Mouse (Mus musculus) liver, embryonic 14.5 days (tissue): ENCODE measurements around the gene Pole3. TPM values are rescaled to one million over a fixed set of nuclear protein-coding genes. Genes with fewer than 3 reads are reported as not detected.

Experiments
- ATAC-seq: fragments of 200-750 bp; cut with Nextera tagmentation; 2 replicates; pipeline ENCODE4 v1.8.0; 2017; ENCODE audit warnings: moderate number of reproducible peaks, mild to moderate bottlenecking, moderate library complexity; ENCODE audit not compliant: insufficient read depth
- DNase-seq, 3 experiments: peaks; one replicate each; pipeline ENCODE4 v3.0.0-alpha.2; 2012 to 2013; ENCODE audit warnings: low read depth in 3 of 3, low spot score in 3 of 3
- H3K27ac ChIP-seq: fragments of 300-500 bp; sonication (generic); 2 replicates; pipeline ENCODE4 v1.5.1; 2014; ENCODE audit warnings: moderate library complexity, mild to moderate bottlenecking, control low read depth, inconsistent platforms
- H3K27me3 ChIP-seq: fragments of 300-500 bp; sonication (generic); 2 replicates; pipeline ENCODE4 v1.6.1; 2014; ENCODE audit warnings: mild to moderate bottlenecking, low read length, moderate library complexity; ENCODE audit not compliant: control insufficient read depth, insufficient read depth
- H3K36me3 ChIP-seq: fragments of 300-500 bp; sonication (generic); replicated peaks from 2 replicates; pipeline ENCODE4 v1.6.1; 2014; ENCODE audit warnings: low read depth; ENCODE audit not compliant: control insufficient read depth, insufficient read depth
- H3K4me1 ChIP-seq, 2 experiments: fragments of 200-500 bp in 1 of 2; fragments of 300-500 bp in 1 of 2; sonication (generic) in 1 of 2; replicated peaks; 2 replicates each; pipeline ENCODE4 v1.6.1; 2012 to 2014; ENCODE audit warnings: antibody characterized with exemption in 1 of 2, inconsistent platforms in 1 of 2, low read length in 1 of 2; ENCODE audit not compliant: control insufficient read depth in 2 of 2, insufficient read depth in 2 of 2
- H3K4me2 ChIP-seq: fragments of 300-500 bp; sonication (generic); 2 replicates; pipeline ENCODE4 v1.6.1; 2014; ENCODE audit warnings: low read depth, mild to moderate bottlenecking, control low read depth, moderate library complexity
- H3K4me3 ChIP-seq, 2 experiments: fragments of 200-500 bp in 1 of 2; fragments of 300-500 bp in 1 of 2; sonication (generic) in 1 of 2; 2 replicates each; pipeline ENCODE4 v1.5.1; 2012 to 2014; ENCODE audit warnings: low read depth in 2 of 2, low read length in 2 of 2, mild to moderate bottlenecking in 2 of 2, control low read depth in 1 of 2, inconsistent platforms in 1 of 2, moderate library complexity in 1 of 2; ENCODE audit not compliant: insufficient read depth in 1 of 2
- H3K9ac ChIP-seq: fragments of 300-500 bp; sonication (generic); replicated peaks from 2 replicates; pipeline ENCODE4 v1.6.1; 2014; ENCODE audit warnings: mild to moderate bottlenecking, control low read depth, moderate library complexity
- H3K9me3 ChIP-seq: fragments of 300-500 bp; sonication (generic); 2 replicates; pipeline ENCODE4 v1.6.1; 2016; ENCODE audit warnings: low read length, mixed read lengths; ENCODE audit not compliant: control insufficient read depth
- CTCF ChIP-seq: IDR thresholded peaks from 2 replicates; pipeline ENCODE4 v1.5.1; 2016; ENCODE audit warnings: antibody characterized with exemption, low read depth, control low read depth
- EP300 ChIP-seq: IDR thresholded peaks from 2 replicates; pipeline ENCODE4 v1.6.1; 2016; ENCODE audit warnings: antibody characterized with exemption, low read depth
- WGBS: fragments of 180-500 bp; shearing (Covaris S2); extraction: QIAGEN DNeasy Blood & Tissue Kit; methylation state at CpG from one replicate; pipeline ENCODE4 v1.1.7; 2014; ENCODE audit not compliant: insufficient replicate concordance; 5-methylcytosine and 5-hydroxymethylcytosine counted together
- polyA plus RNA-seq, 2 experiments: library from polyadenylated mRNA; depleted of rRNA in 1 of 2; stranded (reverse) in 1 of 2; unstranded in 1 of 2; fragments of >200 nt; fragmentation: Nextera tagmentation in 1 of 2; extraction: Ambion mirVana in 1 of 2; gene quantifications; 2 replicates each; pipeline versions ENCODE4 v1.2.1 to v1.2.3; 2012 to 2014

The Pole3 gene
- polyA plus RNA-seq, 2 experiments, result 37.4 to 54.7 TPM

DNA sequence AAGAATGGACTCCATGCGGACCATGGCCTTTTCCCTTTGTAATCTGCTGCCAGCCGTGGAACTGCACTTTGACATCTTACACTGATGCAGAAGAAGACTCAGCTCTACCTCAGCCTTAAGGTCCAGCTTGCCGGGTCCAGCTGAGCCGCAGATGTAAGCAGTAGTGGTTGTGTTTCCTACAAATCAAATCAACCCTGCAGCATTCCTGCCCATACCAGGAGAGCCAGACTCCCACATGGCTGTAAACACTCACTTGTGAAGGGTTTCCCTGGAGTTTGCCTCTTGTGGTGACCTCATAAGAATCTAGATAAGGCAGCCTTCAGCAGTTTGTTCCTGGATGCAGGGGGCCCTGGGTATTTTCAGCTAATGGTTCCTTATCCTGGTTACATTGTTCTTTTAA is 41.7 kb upstream of the Pole3 start:
- TF ChIP-seq EP300 (no peak), CTCF (no peak)
- Histone ChIP-seq H3K4me2 (no peak overlapping the region), H3K36me3 (no peaks in the 10 kb centered on the region), H3K27ac (no peak overlapping the region), H3K9me3 (no peaks in the 10 kb centered on the region), H3K9ac (no peak overlapping the region), H3K27me3 (no peaks in the 10 kb centered on the region), H3K4me3 (no peak overlapping the region), H3K4me1 (no peaks in the 10 kb centered on the region)
- no peak for DNase-seq
- WGBS, result 58% methylated on average over 4 of the region's 4 CpGs
- ATAC-seq, result no peak

DNA sequence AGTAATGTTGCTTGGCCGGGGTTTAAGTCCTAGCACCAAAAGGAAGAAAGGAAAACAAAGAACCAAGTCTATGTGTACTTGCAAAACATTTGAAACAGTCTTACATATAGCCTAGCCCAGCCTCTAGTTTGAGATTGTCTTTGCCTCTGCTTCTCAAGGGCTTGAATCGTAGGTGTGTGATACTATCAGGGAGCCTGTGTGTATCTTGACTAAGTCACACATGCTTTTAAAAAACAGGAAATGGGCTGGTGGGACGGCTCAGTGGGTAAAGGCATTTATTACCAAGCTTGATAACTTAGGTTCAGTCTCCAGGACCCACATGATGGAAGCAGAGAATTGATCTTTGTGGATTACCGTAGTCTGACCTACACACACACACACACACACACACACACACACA is 37.1 kb upstream of the Pole3 start:
- H3K27ac ChIP-seq, result no peak overlapping the region
- no peak for ATAC-seq
- no peaks in the 10 kb centered on the region for H3K27me3 ChIP-seq
- TF ChIP-seq EP300, result no peak
- no peak for TF ChIP-seq CTCF
- WGBS, result 27% methylated on average over 4 of the region's 4 CpGs
- no peaks in the 10 kb centered on the region for H3K9me3 ChIP-seq
- H3K9ac ChIP-seq, result no peak overlapping the region
- no peak overlapping the region for H3K4me2 ChIP-seq
- no peak overlapping the region for H3K4me3 ChIP-seq
- H3K36me3 ChIP-seq, result no peaks in the 10 kb centered on the region
- H3K4me1 ChIP-seq, result no peaks in the 10 kb centered on the region
- DNase-seq, result no peak

DNA sequence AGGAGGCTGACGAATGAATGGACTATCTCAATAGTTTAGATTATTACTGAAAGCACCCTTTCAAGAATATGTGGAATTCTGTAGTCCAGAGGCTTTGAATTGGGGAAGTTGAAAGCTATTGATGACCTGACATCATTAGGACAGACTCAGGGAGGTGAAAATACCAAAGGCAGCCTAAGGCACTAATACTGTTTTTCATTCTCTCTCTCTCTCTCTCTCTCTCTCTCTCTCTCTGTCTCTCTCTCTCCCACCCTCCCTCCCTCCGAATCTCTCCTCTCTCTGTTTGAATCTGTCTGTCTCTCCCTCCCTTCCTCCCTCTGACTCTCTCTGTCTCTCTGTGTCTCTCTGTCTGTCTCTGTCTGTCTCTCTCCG is 36.7 kb upstream of the Pole3 start:
- Histone ChIP-seq H3K27me3 (no peaks in the 10 kb centered on the region), H3K9me3 (no peaks in the 10 kb centered on the region), H3K4me1 (no peaks in the 10 kb centered on the region), H3K4me2 (no peak overlapping the region), H3K27ac (no peak overlapping the region), H3K9ac (no peak overlapping the region), H3K4me3 (no peak overlapping the region), H3K36me3 (no peaks in the 10 kb centered on the region)
- no peak for TF ChIP-seq CTCF
- TF ChIP-seq EP300, result no peak
- WGBS, result 53% methylated on average over 3 of the region's 3 CpGs
- DNase-seq (no peak), ATAC-seq (no peak)

DNA sequence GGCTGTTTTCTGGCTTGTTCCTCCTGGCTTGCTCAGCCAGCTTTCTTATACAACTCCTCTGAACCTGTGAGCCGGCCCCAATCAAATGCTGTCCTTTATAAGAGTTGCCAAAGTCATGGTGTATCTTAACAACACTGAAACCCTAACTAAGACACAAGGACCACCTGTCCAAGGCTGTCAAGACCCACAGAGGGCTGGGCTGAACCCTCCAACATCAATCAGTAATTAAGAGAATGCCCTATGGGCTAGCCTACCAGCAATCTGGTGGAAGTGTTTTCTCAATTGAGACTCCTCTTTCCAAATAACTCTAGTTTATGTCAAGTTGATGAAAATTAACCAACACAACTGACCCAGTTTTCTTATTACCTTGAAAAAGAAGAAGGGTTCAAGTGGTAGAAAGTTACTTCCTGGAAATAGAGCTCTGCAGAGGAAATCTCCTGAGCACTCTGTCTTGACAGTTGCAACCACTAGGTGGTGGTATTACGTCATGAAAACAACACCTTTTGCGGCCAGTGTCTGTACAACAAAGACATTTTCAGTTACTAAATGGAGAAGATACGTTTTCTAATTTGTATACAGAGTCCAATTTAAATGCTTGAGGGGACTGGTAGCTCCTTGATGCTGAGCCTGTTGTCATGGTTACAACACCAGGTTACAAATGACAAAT is 36.2 kb upstream of the Pole3 start:
- H3K27ac ChIP-seq, result no peak overlapping the region
- ATAC-seq (no peak), DNase-seq (peak; percentile 49)
- H3K9ac ChIP-seq, result no peak overlapping the region
- WGBS, result 13% methylated on average over 4 of the region's 4 CpGs
- TF ChIP-seq CTCF (peak; percentile 70), EP300 (no peak)
- no peaks in the 10 kb centered on the region for H3K4me1 ChIP-seq
- no peak overlapping the region for H3K4me3 ChIP-seq
- H3K36me3 ChIP-seq, result no peaks in the 10 kb centered on the region
- no peaks in the 10 kb centered on the region for H3K27me3 ChIP-seq
- H3K4me2 ChIP-seq, result no peak overlapping the region
- H3K9me3 ChIP-seq, result no peaks in the 10 kb centered on the region

DNA sequence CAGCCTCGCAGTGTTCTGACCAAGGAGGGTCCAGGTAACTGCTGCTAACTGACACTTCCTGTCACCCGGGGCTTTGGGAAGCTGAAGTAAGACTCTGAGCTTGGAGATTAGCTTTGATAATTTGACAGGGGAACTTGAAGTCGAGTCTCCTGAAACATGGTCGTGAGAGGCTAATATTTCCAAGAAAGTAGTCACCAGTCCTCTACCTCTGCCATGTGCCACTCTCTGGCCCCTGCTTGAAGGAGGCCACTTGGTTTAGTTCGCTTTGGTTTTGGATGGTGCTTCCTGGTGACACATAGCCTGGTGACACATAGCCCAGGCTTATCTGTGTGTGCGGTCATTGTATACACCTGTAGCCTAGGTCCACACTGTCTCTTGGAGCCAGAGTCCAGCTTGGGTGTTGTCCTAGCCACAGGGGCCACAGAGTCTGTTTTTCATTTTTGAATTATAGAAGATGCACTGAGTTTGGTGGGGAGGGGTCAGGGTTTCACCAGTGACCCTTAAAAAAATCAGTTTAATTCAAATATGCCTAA is 35.0 kb upstream of the Pole3 start, which contains the start of gene Rgs3:
TSS of gene Rgs3 (plus strand) at position 51 of the 533 bp plus-strand sequence.
- Histone ChIP-seq H3K4me2 (no peak within 1 kb of the TSS), H3K36me3 (no peaks in the 10 kb centered on the region), H3K9ac (no peak within 1 kb of the TSS), H3K9me3 (no peaks in the 10 kb centered on the region), H3K4me1 (no peaks in the 10 kb centered on the region), H3K27me3 (no peaks in the 10 kb centered on the region), H3K27ac (no peak within 1 kb of the TSS), H3K4me3 (no peak within 1 kb of the TSS)
- TF ChIP-seq CTCF (no peak), EP300 (no peak)
- DNase-seq, result no peak
- 22% methylated on average over 6 of the region's 6 CpGs for WGBS
- ATAC-seq, result no peak
